Mouse (Mus musculus) MN1 (cell line): ENCODE measurements at regions not wholly inside any gene's neighbourhood (a gene's known extent, or its start where the extent isn't known, plus 50 kb on each side); places are given as distances from the start of the nearest gene placed in this dataset.

Experiments used
- DNase-seq: peaks from one replicate; pipeline ENCODE4 v3.0.0-alpha.2; 2016; ENCODE audit warnings: low spot score

DNA sequence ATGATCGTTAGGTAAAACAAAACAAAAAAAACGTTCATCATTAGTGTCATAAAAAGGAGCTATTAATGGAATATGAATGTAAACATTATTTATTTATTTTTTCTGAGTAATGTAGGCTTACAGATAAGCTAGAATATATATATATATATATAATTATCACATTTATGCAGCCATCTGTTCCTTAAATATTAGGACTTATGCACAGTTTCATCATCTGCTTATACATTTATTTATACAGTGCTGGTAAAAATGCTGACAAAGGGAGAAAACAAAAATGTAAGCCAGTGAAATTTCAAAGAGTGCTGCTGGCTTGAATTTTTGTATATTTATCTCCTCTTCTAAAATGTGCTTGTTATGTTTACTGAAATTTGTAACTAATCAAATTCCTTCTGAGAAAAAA is 4841.7 kb upstream of the Gm7489 start:
- no peak for DNase-seq

- no peak for DNase-seq
These were observed 4819.6 kb upstream of the Gm7489 start for GRCm38 (mm10) chr15:49065069-49065468.

GRCm38 (mm10) chr15:49065875-49066274 is 4818.8 kb upstream of the Gm7489 start:
- peak; percentile 93 for DNase-seq

DNA sequence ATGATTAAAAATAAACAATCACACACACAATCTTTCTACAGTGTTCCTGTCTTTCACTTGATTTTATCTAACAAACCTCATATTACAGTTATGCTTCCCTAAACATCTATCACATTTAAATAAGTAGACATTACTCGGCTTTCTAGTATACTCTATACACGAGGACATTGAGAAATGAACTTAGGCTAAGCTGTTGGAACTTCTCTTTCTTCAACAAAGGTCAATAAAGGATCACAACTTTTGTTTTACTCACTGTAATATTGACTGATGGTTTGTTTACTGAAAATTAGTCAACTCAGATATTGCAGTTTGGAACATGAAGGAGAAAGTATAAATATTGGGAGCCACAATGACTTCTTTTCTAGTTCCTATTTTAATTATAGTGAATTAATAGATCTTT is 4818.3 kb upstream of the Gm7489 start:
- DNase-seq = no peak
